Mouse (Mus musculus) liver, adult 2 months (tissue): Measurements from ENCODE around the gene Kbtbd8.

ENCODE experiments used
- CTCF ChIP-seq: fragments of 200-500 bp; IDR thresholded peaks from 2 replicates; pipeline ENCODE4 v1.5.1; 2011; ENCODE audit warnings: low read depth, low read length, control low read depth
- POLR2A ChIP-seq: fragments of 200-500 bp; IDR thresholded peaks from 2 replicates; pipeline ENCODE4 v1.6.1; 2011; ENCODE audit warnings: low read length, control low read depth; ENCODE audit not compliant: insufficient read depth; ENCODE audit errors: extremely low read depth

DNA sequence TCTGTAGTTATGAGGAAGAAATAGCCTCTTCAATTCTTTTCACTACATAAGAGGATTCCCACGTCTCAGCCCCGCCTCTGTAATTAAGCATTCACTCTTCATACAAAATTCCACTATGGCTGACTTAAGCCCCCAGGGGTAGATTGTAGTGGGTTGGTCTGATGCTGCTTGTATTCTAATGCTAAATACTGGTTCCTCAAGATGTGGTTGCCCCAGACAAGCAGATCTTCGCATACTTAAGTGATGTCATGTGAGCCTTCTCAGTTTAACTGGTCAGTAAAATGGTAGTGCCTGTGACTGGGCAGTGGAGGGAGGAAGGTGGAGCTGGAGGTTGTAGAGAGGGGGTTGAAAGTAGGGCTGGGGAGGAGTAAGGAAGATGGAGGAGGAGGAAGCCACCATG is 13.3 kb upstream of the Kbtbd8 start:
- TF ChIP-seq POLR2A (no peak), CTCF (no peak)
